Mouse (Mus musculus) C2C12 (cell line): ENCODE results near the gene Helz. TPM values are rescaled to one million over a fixed set of nuclear protein-coding genes. Genes with fewer than 3 reads are reported as not detected.

ENCODE experiments used
- H3K27me3 ChIP-seq: one replicate; pipeline ENCODE4 v1.6.1; 2011; ENCODE audit not compliant: control insufficient read depth, insufficient read depth, insufficient read length
- H3K36me3 ChIP-seq: one replicate; pipeline ENCODE4 v1.6.1; 2011; ENCODE audit not compliant: control insufficient read depth, insufficient read depth
- H3K4me3 ChIP-seq: one replicate; pipeline ENCODE4 v1.5.1; 2011; ENCODE audit warnings: mild to moderate bottlenecking, control low read depth; ENCODE audit not compliant: poor library complexity, insufficient read depth, severe bottlenecking
- H3K79me2 ChIP-seq: one replicate; pipeline ENCODE4 v1.6.1; 2011; ENCODE audit not compliant: control insufficient read depth, insufficient read depth
- H3K79me3 ChIP-seq: one replicate; pipeline ENCODE4 v1.6.1; 2011; ENCODE audit warnings: low read depth, control low read depth
- H3ac ChIP-seq: one replicate; pipeline ENCODE3; 2011; ENCODE audit warnings: low read depth; ENCODE audit not compliant: control insufficient read depth, insufficient read length
- CEBPB ChIP-seq: IDR thresholded peaks from one replicate; pipeline ENCODE4 v1.6.1; 2011; ENCODE audit warnings: low read depth, mild to moderate bottlenecking, control low read depth, moderate library complexity
- CTCF ChIP-seq: IDR thresholded peaks from one replicate; pipeline ENCODE4 v1.5.1; 2011; ENCODE audit not compliant: control insufficient read depth, insufficient read depth, insufficient read length
- FOSL1 ChIP-seq: IDR thresholded peaks from one replicate; pipeline ENCODE4 v1.8.0; 2011; ENCODE audit warnings: mild to moderate bottlenecking, low read length; ENCODE audit not compliant: poor library complexity, insufficient read depth, severe bottlenecking
- MAX ChIP-seq: IDR thresholded peaks from one replicate; pipeline ENCODE4 v1.6.1; 2011; ENCODE audit warnings: mild to moderate bottlenecking, control low read depth
- MYOD1 ChIP-seq: IDR thresholded peaks from one replicate; pipeline ENCODE4 v1.6.1; 2011; ENCODE audit warnings: low read depth; ENCODE audit not compliant: control insufficient read depth, insufficient read length
- MYOG ChIP-seq: IDR thresholded peaks from one replicate; pipeline ENCODE4 v1.6.1; 2011; ENCODE audit not compliant: control insufficient read depth, insufficient read length; ENCODE audit errors: extremely low read depth
- USF1 ChIP-seq: IDR thresholded peaks from one replicate; pipeline ENCODE4 v1.6.1; 2011; ENCODE audit warnings: low read depth, mild to moderate bottlenecking, control low read depth, moderate library complexity
- polyA plus RNA-seq: library from polyadenylated mRNA; unstranded; fragments of >200 nt; fragmentation: generic; extraction: Trizol; gene quantifications from one replicate; pipeline ENCODE4 v1.2.1, GENCODE M21; 2012; ENCODE audit warnings: missing spikeins

Gene Helz
- polyA plus RNA-seq, 1 experiment = 6.8 TPM

DNA sequence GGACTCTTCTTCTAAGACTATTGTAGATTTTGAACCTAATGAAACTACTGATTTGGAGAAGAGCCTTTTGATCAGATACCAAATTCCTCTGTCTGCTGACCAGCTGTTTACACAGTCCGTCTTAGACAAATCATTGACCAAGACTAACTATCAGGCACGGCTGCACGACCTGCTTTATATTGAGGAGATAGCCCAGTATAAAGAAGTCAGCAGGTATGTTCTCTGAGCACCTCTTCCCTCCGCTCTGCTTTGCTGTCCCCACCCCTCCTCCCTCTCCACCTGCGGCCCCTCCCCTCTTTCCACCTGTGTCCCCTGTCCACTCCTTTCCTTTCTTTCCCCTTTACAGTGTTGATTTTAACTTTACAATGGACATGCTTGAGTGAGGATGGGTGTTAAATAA lies 66.2 kb downstream of the Helz start:
- Histone ChIP-seq H3K79me3 (no peaks in the 10 kb centered on the region), H3K4me3 (no peak overlapping the region), H3K27me3 (no peaks in the 10 kb centered on the region), H3K36me3 (peaks cover 12% of the 10 kb centered on the region), H3K79me2 (no peaks in the 10 kb centered on the region), H3ac (no peak overlapping the region)
- no peak for TF ChIP-seq MAX
- TF ChIP-seq MYOD1 = no peak
- TF ChIP-seq MYOG = no peak
- no peak for TF ChIP-seq CTCF
- no peak for TF ChIP-seq FOSL1
- TF ChIP-seq CEBPB = no peak

GRCm38 (mm10) chr11:107615696-107616095 lies 68.0 kb downstream of the Helz start:
- H3K27me3 ChIP-seq = no peaks in the 10 kb centered on the region
- H3K79me2 ChIP-seq = no peaks in the 10 kb centered on the region
- TF ChIP-seq USF1 (no peak), CTCF (no peak), CEBPB (no peak), MAX (no peak), FOSL1 (no peak), MYOD1 (no peak), MYOG (no peak)
- H3ac ChIP-seq = no peak overlapping the region
- H3K36me3 ChIP-seq = peaks cover 16% of the 10 kb centered on the region
- no peak overlapping the region for H3K4me3 ChIP-seq
- no peaks in the 10 kb centered on the region for H3K79me3 ChIP-seq

- Histone ChIP-seq H3K4me3 (no peak overlapping the region), H3K36me3 (peaks cover 13% of the 10 kb centered on the region)
Measured at GRCm38 (mm10) chr11:107617976-107618375, 70.2 kb downstream of the Helz start.

DNA sequence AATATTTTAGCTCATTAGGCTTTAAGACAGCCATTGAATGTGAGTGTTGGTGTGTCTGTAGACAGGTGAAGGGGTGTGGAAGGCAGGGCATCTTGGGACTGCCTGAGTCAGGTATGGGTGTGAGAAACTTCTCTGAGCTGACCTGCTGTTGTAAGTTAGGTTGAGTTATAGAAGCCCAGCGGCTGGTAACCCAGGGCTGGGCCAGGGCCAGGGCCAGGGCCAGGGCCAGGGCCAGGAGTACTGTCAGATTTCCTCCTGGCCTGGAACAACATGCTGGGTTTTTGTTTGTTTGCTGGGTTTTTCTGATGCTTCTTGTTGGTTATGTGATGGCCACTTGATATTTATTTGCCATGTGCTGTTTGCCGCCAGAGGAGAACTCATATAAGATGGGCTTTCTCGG lies 76.9 kb downstream of the Helz start:
- peaks cover 13% of the 10 kb centered on the region for H3K36me3 ChIP-seq
- H3K79me3 ChIP-seq = no peaks in the 10 kb centered on the region
- H3K79me2 ChIP-seq = no peaks in the 10 kb centered on the region
- H3ac ChIP-seq = no peak overlapping the region
- TF ChIP-seq MAX (no peak), MYOD1 (no peak), MYOG (no peak), CEBPB (no peak), CTCF (no peak), FOSL1 (no peak), USF1 (no peak)
- H3K4me3 ChIP-seq = no peak overlapping the region
- H3K27me3 ChIP-seq = no peaks in the 10 kb centered on the region

More at GRCm38 (mm10) chr11:107617976-107618375, 70.2 kb downstream of the Helz start:
- no peaks in the 10 kb centered on the region for H3K79me2 ChIP-seq
- H3K27me3 ChIP-seq = no peaks in the 10 kb centered on the region
- H3K79me3 ChIP-seq = no peaks in the 10 kb centered on the region
- TF ChIP-seq MYOD1 (no peak), FOSL1 (no peak), CEBPB (no peak), MAX (no peak), CTCF (no peak), USF1 (no peak), MYOG (no peak)
- no peak overlapping the region for H3ac ChIP-seq

- no peaks in the 10 kb centered on the region for H3K79me3 ChIP-seq
- no peak for TF ChIP-seq MYOG
- TF ChIP-seq MYOD1 = no peak
- TF ChIP-seq CEBPB = no peak
- no peak for TF ChIP-seq USF1
- TF ChIP-seq FOSL1 = no peak
- TF ChIP-seq CTCF = no peak
- no peak for TF ChIP-seq MAX
Measured at GRCm38 (mm10) chr11:107625746-107626145, 78.0 kb downstream of the Helz start.

DNA sequence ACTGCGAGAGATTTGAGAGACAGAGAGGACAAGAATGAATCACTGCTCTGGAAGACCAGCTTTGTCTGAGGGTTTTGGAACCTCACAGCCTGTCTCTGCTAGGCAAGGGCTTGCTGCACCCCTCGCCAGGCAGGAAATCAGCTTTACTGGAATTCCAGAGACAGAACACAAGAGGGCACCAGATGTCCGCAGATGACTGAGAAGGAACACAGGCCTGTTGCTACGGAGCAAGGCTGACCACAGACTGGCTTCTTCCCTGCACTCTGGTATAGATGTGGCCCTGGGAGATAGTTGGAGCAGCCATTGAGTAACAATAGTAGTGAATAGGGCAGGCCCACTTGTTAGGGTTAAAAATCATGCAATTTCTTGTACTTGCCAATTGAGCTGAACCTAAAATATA lies 81.8 kb downstream of the Helz start:
- Histone ChIP-seq H3K79me2 (no peaks in the 10 kb centered on the region), H3K79me3 (no peaks in the 10 kb centered on the region), H3K36me3 (peaks cover 29% of the 10 kb centered on the region), H3K4me3 (no peak overlapping the region), H3K27me3 (no peaks in the 10 kb centered on the region), H3ac (no peak overlapping the region)
- TF ChIP-seq CTCF (peak; percentile 81), MYOD1 (no peak)

More at GRCm38 (mm10) chr11:107625746-107626145, 78.0 kb downstream of the Helz start:
- Histone ChIP-seq H3K27me3 (no peaks in the 10 kb centered on the region), H3K79me2 (no peaks in the 10 kb centered on the region), H3K36me3 (peaks cover 12% of the 10 kb centered on the region), H3ac (no peak overlapping the region), H3K4me3 (no peak overlapping the region)
